In the genomic region with DNA sequence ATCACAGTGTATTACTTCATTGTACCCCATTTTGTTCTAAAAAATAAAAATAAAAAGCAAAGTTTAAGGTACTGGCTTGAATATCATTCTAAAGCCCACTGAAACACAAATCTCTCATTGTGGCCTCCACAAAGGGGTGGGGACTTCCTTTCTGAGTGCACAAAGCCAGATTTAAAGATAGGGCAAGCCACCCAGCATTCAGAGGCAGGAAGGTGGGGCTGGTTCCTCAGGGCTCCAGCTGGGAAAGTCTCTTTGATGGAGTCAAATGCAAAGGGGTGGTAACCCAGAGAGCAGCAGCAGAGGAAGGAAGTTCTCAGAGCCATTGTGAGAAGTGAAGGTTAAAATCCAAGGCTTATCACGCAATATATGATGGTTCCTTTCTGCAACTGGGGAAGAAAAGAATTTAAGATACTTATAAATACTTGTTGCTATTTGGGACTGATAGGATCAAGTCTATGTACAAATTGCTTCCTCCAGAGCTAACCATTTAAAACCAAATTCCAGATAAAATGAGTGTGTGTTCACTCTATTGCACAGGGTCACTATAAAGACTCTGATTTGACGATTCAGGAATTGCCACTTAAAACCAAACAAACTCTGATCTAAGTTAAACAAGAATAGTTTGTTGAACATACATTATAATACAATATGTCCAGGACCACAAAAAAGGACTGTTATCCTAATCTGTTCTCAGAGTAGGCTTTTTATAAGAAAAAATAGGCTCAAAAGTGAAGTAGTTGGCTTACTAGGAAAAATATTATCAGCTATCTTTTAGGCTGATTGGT, we compare ENCODE assay signal across 12 mouse cellular contexts.
DNase-seq lines count a peak whose midpoint lies in the region; ATAC-seq and TF ChIP-seq lines count a peak whose summit lies in the region.
"Had no signal": no experiment of that assay in that cellular context is flagged by ENCODE, and none has a peak within 500 bp of the region (broad histone marks: within the 10 kb centered on the region; RNA-seq: fewer than 3 reads in every experiment).

No protein-coding gene starts in this region.

- WGBS in kidney, embryonic 16.5 days = 62% methylated on average over 2 of the region's 2 CpGs
- 52% methylated on average over 2 of the region's 2 CpGs for WGBS in kidney, embryonic 15.5 days
- 42% methylated on average over 2 of the region's 2 CpGs for WGBS in midbrain, embryonic 10.5 days
- WGBS in midbrain, embryonic 14.5 days = 44% methylated on average over 2 of the region's 2 CpGs

- H3K4me2 ChIP-seq in kidney, embryonic 16.5 days (replicated peaks; ENCODE audit: low read depth, low read length) = no peak overlapping the region
- H3K4me2 ChIP-seq in kidney, embryonic 15.5 days = no peak overlapping the region
- H3K4me2 ChIP-seq in midbrain, embryonic 14.5 days (ENCODE audit: low read length) = no peak overlapping the region
- H3K4me2 ChIP-seq: hindbrain, embryonic 12.5 days; neural tube, embryonic 13.5 days had no signal

- no peak for DNase-seq in G1E (ENCODE audit: low spot score)
- DNase-seq in heart, adult 9 months (ENCODE audit: low spot score in 2 of 2) = peak; percentile 47 to 75
- peak; percentile 37 for DNase-seq in lung, postnatal 25 days (ENCODE audit: low spot score)
- DNase-seq in midbrain, embryonic 10.5 days (ENCODE audit: low spot score) = no peak
- no peak for DNase-seq in midbrain, embryonic 14.5 days
- no peak for DNase-seq in left cerebral cortex, postnatal 36 days (ENCODE audit: low spot score in 2 of 2)
- DNase-seq: cerebellum, adult 9-11 months; thymus, postnatal 25 days had no signal

- no peak overlapping the region for H3K4me3 ChIP-seq in kidney, embryonic 16.5 days (ENCODE audit: low read length)
- H3K4me3 ChIP-seq in kidney, embryonic 15.5 days (replicated peaks) = no peak overlapping the region
- no peak overlapping the region for H3K4me3 ChIP-seq in G1E (ENCODE audit: low read depth, low read length)
- no peak overlapping the region for H3K4me3 ChIP-seq in midbrain, embryonic 10.5 days
- H3K4me3 ChIP-seq in midbrain, embryonic 14.5 days (replicated peaks; ENCODE audit: low read depth, low read length) = no peak overlapping the region
- H3K4me3 ChIP-seq: hindbrain, embryonic 12.5 days; neural tube, embryonic 13.5 days had no signal

- intact Hi-C loops in left cerebral cortex, postnatal 36 days (cut with DNase I) = no loop called here

- no peaks in the 10 kb centered on the region for H3K9me3 ChIP-seq in kidney, embryonic 16.5 days (ENCODE audit: low read length)
- H3K9me3 ChIP-seq in kidney, embryonic 15.5 days (replicated peaks) = no peaks in the 10 kb centered on the region
- H3K9me3 ChIP-seq in G1E (replicated peaks) = no peaks in the 10 kb centered on the region
- no peaks in the 10 kb centered on the region for H3K9me3 ChIP-seq in midbrain, embryonic 10.5 days (replicated peaks)
- H3K9me3 ChIP-seq in midbrain, embryonic 14.5 days (ENCODE audit: control insufficient read depth, low read length) = no peaks in the 10 kb centered on the region
- H3K9me3 ChIP-seq: hindbrain, embryonic 12.5 days; neural tube, embryonic 13.5 days had no signal

- peak; percentile 63 for ATAC-seq in kidney, embryonic 16.5 days (ENCODE audit: low FRiP score, low TSS enrichment)
- ATAC-seq in kidney, embryonic 15.5 days (replicated peaks; ENCODE audit: low FRiP score) = no peak; the same call in 1 of the 2 replicates
- peak; percentile 54 for ATAC-seq in G1E (ENCODE audit: extremely low read depth, insufficient number of reproducible peaks, low FRiP score, poor library complexity, severe bottlenecking)
- no peak for ATAC-seq in midbrain, embryonic 14.5 days (ENCODE audit: low FRiP score, low TSS enrichment)

- no peak for TF ChIP-seq CTCF in G1E (IDR thresholded peaks at IDR 0.05; ENCODE audit: low read depth, low read length)

- no peak overlapping the region for H3K27ac ChIP-seq in kidney, embryonic 16.5 days (ENCODE audit: low read length)
- no peak overlapping the region for H3K27ac ChIP-seq in kidney, embryonic 15.5 days
- no peak overlapping the region for H3K27ac ChIP-seq in midbrain, embryonic 10.5 days (replicated peaks)
- no peak overlapping the region for H3K27ac ChIP-seq in midbrain, embryonic 14.5 days (replicated peaks; ENCODE audit: low read depth, low read length)
- H3K27ac ChIP-seq: hindbrain, embryonic 12.5 days; neural tube, embryonic 13.5 days had no signal

- H3K4me1 ChIP-seq in kidney, embryonic 16.5 days (ENCODE audit: insufficient read depth, low read length) = no peaks in the 10 kb centered on the region
- no peaks in the 10 kb centered on the region for H3K4me1 ChIP-seq in kidney, embryonic 15.5 days
- peaks cover 7% of the 10 kb centered on the region; the same call in 1 of the 2 replicates for H3K4me1 ChIP-seq in G1E (ENCODE audit: insufficient read depth, low read depth, low read length)
- peaks cover 9% of the 10 kb centered on the region; the same call in 1 of the 2 replicates for H3K4me1 ChIP-seq in midbrain, embryonic 10.5 days
- no peaks in the 10 kb centered on the region for H3K4me1 ChIP-seq in midbrain, embryonic 14.5 days (ENCODE audit: control insufficient read depth, insufficient read depth, low read length)
- H3K4me1 ChIP-seq: hindbrain, embryonic 12.5 days; neural tube, embryonic 13.5 days had no signal

- no peak overlapping the region for H3K9ac ChIP-seq in kidney, embryonic 16.5 days (replicated peaks; ENCODE audit: low read length)
- H3K9ac ChIP-seq in kidney, embryonic 15.5 days = no peak overlapping the region
- H3K9ac ChIP-seq in midbrain, embryonic 14.5 days (replicated peaks; ENCODE audit: low read length) = no peak overlapping the region
- H3K9ac ChIP-seq: hindbrain, embryonic 12.5 days; neural tube, embryonic 13.5 days had no signal

- H3K36me3 ChIP-seq in kidney, embryonic 16.5 days (ENCODE audit: insufficient read depth, low read length) = no peaks in the 10 kb centered on the region
- H3K36me3 ChIP-seq in kidney, embryonic 15.5 days = no peaks in the 10 kb centered on the region
- H3K36me3 ChIP-seq in G1E (replicated peaks) = no peaks in the 10 kb centered on the region
- H3K36me3 ChIP-seq in midbrain, embryonic 10.5 days = no peaks in the 10 kb centered on the region
- no peaks in the 10 kb centered on the region for H3K36me3 ChIP-seq in midbrain, embryonic 14.5 days (ENCODE audit: control insufficient read depth, insufficient read depth, low read length)
- H3K36me3 ChIP-seq: hindbrain, embryonic 12.5 days; neural tube, embryonic 13.5 days had no signal

- H3K27me3 ChIP-seq in kidney, embryonic 16.5 days (ENCODE audit: insufficient read depth, low read length) = no peaks in the 10 kb centered on the region
- H3K27me3 ChIP-seq in kidney, embryonic 15.5 days = no peaks in the 10 kb centered on the region
- H3K27me3 ChIP-seq in G1E (ENCODE audit: insufficient read depth, low read length) = no peaks in the 10 kb centered on the region
- no peaks in the 10 kb centered on the region for H3K27me3 ChIP-seq in midbrain, embryonic 10.5 days (ENCODE audit: low read depth, poor library complexity, severe bottlenecking)
- H3K27me3 ChIP-seq in midbrain, embryonic 14.5 days (ENCODE audit: control insufficient read depth, insufficient read depth, low read length) = no peaks in the 10 kb centered on the region
- H3K27me3 ChIP-seq: hindbrain, embryonic 12.5 days; neural tube, embryonic 13.5 days had no signal

Comparison
In these comparisons a context has a peak if more than half of its experiments do, and no peak if none do; other contexts are left out.
1. ATAC-seq: peak in kidney, embryonic 16.5 days (single experiment) and G1E (single experiment); none in kidney, embryonic 15.5 days (single experiment) and midbrain, embryonic 14.5 days (single experiment).
2. DNase-seq: peak in heart, adult 9 months (2 of 2) and lung, postnatal 25 days (single experiment); none in G1E (single experiment), midbrain, embryonic 10.5 days (single experiment), midbrain, embryonic 14.5 days (single experiment) and left cerebral cortex, postnatal 36 days (0 of 2).